ENCODE assay signal across 8 mouse cellular contexts in genomic region chr10:39624837-39625625, GRCm38 (mm10). TPM values are rescaled to one million over a fixed set of nuclear protein-coding genes. Genes with fewer than 3 reads are reported as not detected.
DNase-seq lines count a peak whose midpoint lies in the region; ATAC-seq and TF ChIP-seq lines count a peak whose summit lies in the region.

No protein-coding gene starts in this region.

- no peak for TF ChIP-seq CTCF in embryonic fibroblast, embryonic 13.5 days (IDR thresholded peaks at IDR 0.05; ENCODE audit: borderline replicate concordance, insufficient read depth, low read length)

- H3K27me3 ChIP-seq in midbrain, embryonic 11.5 days (ENCODE audit: control insufficient read depth, insufficient read depth, low read length) = no peaks in the 10 kb centered on the region
- no peaks in the 10 kb centered on the region for H3K27me3 ChIP-seq in midbrain, embryonic 13.5 days
- no peaks in the 10 kb centered on the region for H3K27me3 ChIP-seq in limb, embryonic 10.5 days (ENCODE audit: low read depth, poor library complexity, severe bottlenecking)

- H3K27ac ChIP-seq in midbrain, embryonic 11.5 days (ENCODE audit: low read depth, low read length) = no peak overlapping the region
- H3K27ac ChIP-seq in midbrain, embryonic 13.5 days = no peak overlapping the region; the same call in 1 of the 2 replicates
- H3K27ac ChIP-seq in embryonic fibroblast, embryonic 13.5 days (ENCODE audit: insufficient read depth, low read length) = peak overlapping the region; percentile 53
- peak overlapping the region; percentile 50; the same call in 1 of the 2 replicates for H3K27ac ChIP-seq in limb, embryonic 10.5 days

- H3K4me3 ChIP-seq in midbrain, embryonic 11.5 days (ENCODE audit: low read depth, low read length) = no peak overlapping the region
- H3K4me3 ChIP-seq in midbrain, embryonic 13.5 days (replicated peaks) = no peak overlapping the region
- no peak overlapping the region for H3K4me3 ChIP-seq in embryonic fibroblast, embryonic 13.5 days (ENCODE audit: insufficient read depth, low read length)
- no peak overlapping the region for H3K4me3 ChIP-seq in limb, embryonic 10.5 days

- H3K4me2 ChIP-seq in midbrain, embryonic 11.5 days = no peak overlapping the region
- no peak overlapping the region for H3K4me2 ChIP-seq in midbrain, embryonic 13.5 days (replicated peaks)

- H3K4me1 ChIP-seq in midbrain, embryonic 11.5 days (ENCODE audit: control insufficient read depth, insufficient read depth, low read length) = peaks cover 4% of the 10 kb centered on the region; the same call in 1 of the 2 replicates
- H3K4me1 ChIP-seq in midbrain, embryonic 13.5 days (replicated peaks) = peaks cover 32% of the 10 kb centered on the region
- peaks cover 9% of the 10 kb centered on the region for H3K4me1 ChIP-seq in embryonic fibroblast, embryonic 13.5 days (ENCODE audit: control insufficient read depth, insufficient read depth, low read length)
- H3K4me1 ChIP-seq in limb, embryonic 10.5 days = peaks cover 41% of the 10 kb centered on the region

- WGBS in midbrain, embryonic 11.5 days = 62% methylated on average over 12 of the region's 12 CpGs
- 61% methylated on average over 12 of the region's 12 CpGs for WGBS in midbrain, embryonic 13.5 days
- 49% methylated on average over 12 of the region's 12 CpGs for WGBS in limb, embryonic 10.5 days

- ATAC-seq in midbrain, embryonic 11.5 days (ENCODE audit: low FRiP score) = no peak
- ATAC-seq in midbrain, embryonic 13.5 days = no peak

- H3K36me3 ChIP-seq in midbrain, embryonic 11.5 days (ENCODE audit: control insufficient read depth, insufficient read depth, low read length) = no peaks in the 10 kb centered on the region
- peaks cover 18% of the 10 kb centered on the region for H3K36me3 ChIP-seq in midbrain, embryonic 13.5 days
- peaks cover 23% of the 10 kb centered on the region for H3K36me3 ChIP-seq in limb, embryonic 10.5 days

- H3K9me3 ChIP-seq in midbrain, embryonic 11.5 days (ENCODE audit: control insufficient read depth, low read length) = no peaks in the 10 kb centered on the region
- no peaks in the 10 kb centered on the region for H3K9me3 ChIP-seq in midbrain, embryonic 13.5 days
- no peaks in the 10 kb centered on the region for H3K9me3 ChIP-seq in limb, embryonic 10.5 days (replicated peaks)

- no peak overlapping the region for H3K9ac ChIP-seq in midbrain, embryonic 11.5 days (ENCODE audit: low read length)
- H3K9ac ChIP-seq in midbrain, embryonic 13.5 days (replicated peaks) = no peak overlapping the region

- peak; percentile 57 for DNase-seq in midbrain, embryonic 11.5 days (ENCODE audit: low spot score, missing footprints)
- no peak for DNase-seq in limb, embryonic 10.5 days (ENCODE audit: low spot score)
- DNase-seq in naive thymus-derived CD4-positive, alpha-beta T cell, adult 2 months (ENCODE audit: low read depth) = peak; percentile 41
- no peak for DNase-seq in layer of hippocampus, adult 9-10 months (ENCODE audit: low spot score)
- no peak for DNase-seq in frontal cortex, postnatal 36 days (ENCODE audit: low spot score in 2 of 2)
- DNase-seq in retina, embryonic 14.5 days (ENCODE audit: low spot score) = no peak

- no peak for TF ChIP-seq POLR2A in embryonic fibroblast, embryonic 13.5 days (IDR thresholded peaks at IDR 0.05; ENCODE audit: low read depth, low read length)

RNA-seq across cellular contexts. Expression of gene Traf3ip2, which starts 12.3 kb away (rescaled TPM):
- 3.9 TPM in 2 replicates for polyA plus RNA-seq in midbrain, embryonic 11.5 days (2014; fragmentation: Nextera tagmentation; extraction: Ambion mirVana)
- 4.1 and 5.9 TPM in 2 replicates for polyA plus RNA-seq in midbrain, embryonic 13.5 days (2015; fragmentation: Nextera tagmentation; extraction: Ambion mirVana)
- 16.9 and 21.6 TPM in 2 replicates for polyA plus RNA-seq in embryonic fibroblast, embryonic 13.5 days (2011; ENCODE audit: insufficient read length, low read depth, missing spikeins)
- polyA plus RNA-seq in limb, embryonic 10.5 days (2016; fragmentation: Nextera tagmentation; extraction: Ambion mirVana) = 7.2 and 8.7 TPM in 2 replicates

Comparison
In these comparisons a context has a peak if more than half of its experiments do, and no peak if none do; other contexts are left out.
1. DNase-seq: peak in midbrain, embryonic 11.5 days (single experiment) and naive thymus-derived CD4-positive, alpha-beta T cell, adult 2 months (single experiment); none in limb, embryonic 10.5 days (single experiment), layer of hippocampus, adult 9-10 months (single experiment), frontal cortex, postnatal 36 days (0 of 2) and retina, embryonic 14.5 days (single experiment).
2. H3K27ac ChIP-seq: peak in embryonic fibroblast, embryonic 13.5 days (single experiment) and limb, embryonic 10.5 days (single experiment); none in midbrain, embryonic 11.5 days (single experiment) and midbrain, embryonic 13.5 days (single experiment).